Mouse (Mus musculus): ENCODE results near the gene Scyl3.

DNA sequence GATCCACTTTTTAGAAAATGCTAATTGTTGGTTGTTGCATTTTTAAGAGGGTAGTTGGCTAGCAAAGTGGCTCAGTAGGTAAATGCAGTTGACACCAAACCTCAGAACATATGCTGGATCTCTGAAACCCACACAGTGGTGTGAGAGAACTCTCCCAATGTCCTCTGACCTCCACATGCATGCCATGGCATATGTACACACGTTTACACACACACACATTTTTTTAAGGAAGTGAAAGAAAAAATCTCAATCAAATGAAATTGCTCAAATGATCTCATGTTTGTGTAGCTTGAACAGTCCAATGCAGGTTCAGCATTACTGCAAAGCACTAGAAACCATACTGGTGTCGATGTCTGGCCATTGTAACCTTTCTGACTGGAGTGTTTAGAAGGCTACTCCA is 29.3 kb upstream of the Scyl3 start:
- TF ChIP-seq CTCF (IDR thresholded peaks at IDR 0.05; ENCODE audit: low read depth, low read length) (no peak), POLR2A (IDR thresholded peaks at IDR 0.05; ENCODE audit: insufficient read depth, low read length) (no peak)
